Comparison of ENCODE assay signal across 14 mouse cellular contexts in genomic region chr16:93788388-93788787, GRCm38 (mm10).
"Had no signal": no experiment of that assay in that cellular context is flagged by ENCODE, and none has a peak within 500 bp of the region (broad histone marks: within the 10 kb centered on the region; RNA-seq: fewer than 3 reads in every experiment).

No protein-coding gene starts in this region.

- H3K9me3 ChIP-seq: midbrain, embryonic 12.5 days had no signal

- DNase-seq: kidney, adult 11 months; kidney, postnatal 10 days; kidney, postnatal 4 days; left cerebral cortex, postnatal 4 days; lung, adult 18-20 months; lung, postnatal 4 days; right cerebral cortex, postnatal 14 days; thymus, adult 2 months; thymus, postnatal 36 days had no signal

- H3K27me3 ChIP-seq: limb, embryonic 13.5 days; midbrain, embryonic 12.5 days had no signal

- ATAC-seq: hindbrain, embryonic 16.5 days had no signal

- H3K9ac ChIP-seq: limb, embryonic 13.5 days; midbrain, embryonic 12.5 days had no signal

- H3K4me2 ChIP-seq: limb, embryonic 13.5 days; midbrain, embryonic 12.5 days had no signal

- H3K4me3 ChIP-seq: layer of hippocampus, adult 2 months; limb, embryonic 13.5 days; midbrain, embryonic 12.5 days had no signal

- H3K27ac ChIP-seq: layer of hippocampus, adult 2 months; limb, embryonic 13.5 days; midbrain, embryonic 12.5 days; stomach, postnatal 0 days had no signal
